Mouse (Mus musculus) c-Kit-negative CD71-positive TER-119-positive erythroid progenitor cells, embryonic 14.5 days (primary cell): ENCODE measurements around the gene Kif18b.
A peak's percentile ranks its signal among the peaks of the same experiment; 100 is the strongest.

ENCODE experiments used
- DNase-seq: peaks from one replicate; pipeline ENCODE4 v3.0.0-alpha.2; 2013; ENCODE audit warnings: low read depth, low spot score

Kif18b gene

GRCm38 (mm10) chr11:102881314-102882198 is 43.4 kb downstream of the Kif18b start:
- no peak for DNase-seq

DNA sequence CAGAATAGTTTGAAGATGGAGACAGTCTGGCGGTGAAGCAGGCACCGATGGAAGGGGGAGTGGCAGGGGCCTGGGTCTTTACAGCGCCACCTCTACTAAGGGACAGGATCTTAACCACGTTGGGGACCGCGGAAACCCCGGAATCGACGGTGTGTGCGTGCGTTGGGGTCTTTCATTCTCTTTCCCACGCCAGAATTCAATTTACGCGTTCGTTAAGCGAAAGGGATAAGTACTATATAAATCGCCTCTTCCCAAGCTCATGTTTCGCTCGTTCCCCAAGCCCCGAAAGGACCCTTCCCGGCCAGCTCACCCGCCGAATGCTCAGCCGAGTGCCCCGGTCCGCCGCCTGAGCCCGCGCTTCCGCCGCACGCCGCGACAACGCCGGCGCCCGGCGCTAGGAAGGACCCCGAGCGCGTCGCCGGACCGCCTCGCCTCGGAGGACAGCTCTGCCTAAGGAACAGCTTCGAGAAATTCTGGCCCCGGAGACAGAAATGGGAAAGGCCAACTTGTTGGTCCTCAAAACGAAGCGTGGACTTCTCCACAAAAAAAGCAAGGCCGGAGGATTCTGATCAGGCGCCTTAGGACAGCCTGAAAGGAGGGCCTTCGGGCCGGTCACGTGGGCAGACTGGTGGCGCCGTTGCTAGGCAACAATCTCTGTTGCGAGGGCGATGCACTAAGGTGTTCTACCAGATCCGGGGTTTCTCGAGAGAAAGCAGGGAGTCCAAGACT is 44.2 kb downstream of the Kif18b start, which contains the start of the genes Eftud2 and Ccdc103:
Gene Eftud2, minus strand, starts transcription at position 401 of the 729 bp plus-strand sequence.
Gene Ccdc103, plus strand, starts transcription at position 620 of the 729 bp plus-strand sequence.
- DNase-seq = peak; percentile 98

GRCm38 (mm10) chr11:102879558-102879957 is 45.4 kb downstream of the Kif18b start:
- DNase-seq = no peak

- DNase-seq = no peak
Observed at GRCm38 (mm10) chr11:102874801-102875334, 50.1 kb downstream of the Kif18b start.

DNA sequence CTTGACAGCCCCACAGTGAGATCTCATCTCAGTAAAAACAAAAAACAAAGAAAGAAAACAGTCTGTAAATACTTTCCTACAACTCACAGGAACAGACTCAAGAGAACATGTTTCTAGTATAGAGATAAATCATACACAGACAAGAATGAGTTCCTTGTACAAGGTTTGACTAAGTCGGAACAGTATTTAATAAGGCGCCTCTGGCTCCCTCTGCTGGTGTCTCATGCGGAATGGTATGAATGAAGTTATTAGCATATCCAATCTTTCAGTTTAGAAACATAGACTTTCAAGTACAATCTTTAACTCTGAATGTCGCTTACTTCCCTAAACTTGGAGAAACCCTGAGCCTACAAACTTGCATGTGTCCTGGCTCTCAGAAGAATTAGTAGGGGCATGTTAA is 60.7 kb downstream of the Kif18b start:
- DNase-seq = no peak

DNA sequence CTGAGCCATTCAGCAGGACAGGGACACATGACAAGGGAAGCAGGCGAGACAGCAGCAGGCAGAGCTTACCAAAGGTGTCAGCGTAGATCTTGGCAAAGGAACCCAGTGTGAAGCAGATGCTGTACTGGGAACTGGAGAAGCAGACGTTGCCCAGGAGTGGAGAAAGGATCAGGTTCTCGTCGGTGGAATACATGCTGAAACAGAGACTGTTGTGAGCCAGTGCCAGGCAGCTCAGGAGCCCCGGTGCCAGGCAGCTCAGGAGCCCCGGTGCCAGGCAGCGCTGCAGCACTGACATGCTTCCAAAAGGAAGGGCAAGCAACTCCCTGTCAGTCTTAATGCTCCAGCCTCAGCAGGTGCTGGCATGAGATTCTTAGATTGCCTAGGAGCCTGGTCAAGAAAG is 65.0 kb downstream of the Kif18b start:
- DNase-seq = no peak

DNA sequence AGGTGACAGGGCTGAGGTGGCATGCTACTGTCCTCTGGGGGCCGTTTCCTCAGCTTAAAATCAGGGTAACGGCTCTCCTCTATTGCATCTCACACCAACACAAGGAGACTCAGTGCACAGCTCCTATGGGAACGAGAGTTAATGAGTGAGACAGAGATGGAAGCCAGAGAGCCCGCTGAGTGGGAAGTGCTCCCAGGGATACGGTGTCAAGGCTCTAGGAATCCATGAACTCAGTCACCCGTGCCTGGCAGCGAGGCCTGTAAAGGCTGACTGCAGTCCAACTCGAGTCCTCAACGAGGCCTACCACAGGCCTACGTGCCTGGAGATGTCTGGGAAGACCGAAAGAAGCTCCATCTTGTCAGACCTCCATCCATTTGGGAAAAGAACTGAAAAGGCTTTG is 66.0 kb downstream of the Kif18b start:
- no peak for DNase-seq

GRCm38 (mm10) chr11:102855941-102856340 is 69.0 kb downstream of the Kif18b start:
- DNase-seq = no peak
